Mouse (Mus musculus) WW6 (cell line): ENCODE measurements around the gene Ucma.
A peak's percentile ranks its signal among the peaks of the same experiment; 100 is the strongest.

Source experiments
- DNase-seq: peaks from one replicate; pipeline ENCODE4 v3.0.0-alpha.2; 2013; ENCODE audit warnings: low read depth, low spot score

The Ucma gene

DNA sequence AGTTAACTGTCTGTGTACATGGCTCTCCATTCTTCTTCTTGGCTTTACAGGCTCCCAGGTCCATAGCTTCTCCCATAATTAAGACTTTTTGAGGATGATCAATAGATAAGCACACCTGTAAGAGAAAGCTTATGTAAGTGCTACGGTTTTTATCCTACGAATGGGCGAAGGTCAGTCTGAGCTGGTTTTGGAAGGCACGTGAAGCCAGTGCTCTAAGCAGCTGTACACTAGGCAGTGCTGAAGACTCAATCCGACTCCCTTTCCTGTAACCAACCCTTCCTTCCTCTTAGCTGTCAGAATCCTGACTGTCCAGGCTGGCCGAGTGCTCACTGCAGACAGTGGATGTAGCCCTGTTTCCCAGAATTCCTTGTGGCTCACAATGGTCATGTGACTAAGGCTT lies 25.3 kb downstream of the Ucma start:
- DNase-seq: no peak

DNA sequence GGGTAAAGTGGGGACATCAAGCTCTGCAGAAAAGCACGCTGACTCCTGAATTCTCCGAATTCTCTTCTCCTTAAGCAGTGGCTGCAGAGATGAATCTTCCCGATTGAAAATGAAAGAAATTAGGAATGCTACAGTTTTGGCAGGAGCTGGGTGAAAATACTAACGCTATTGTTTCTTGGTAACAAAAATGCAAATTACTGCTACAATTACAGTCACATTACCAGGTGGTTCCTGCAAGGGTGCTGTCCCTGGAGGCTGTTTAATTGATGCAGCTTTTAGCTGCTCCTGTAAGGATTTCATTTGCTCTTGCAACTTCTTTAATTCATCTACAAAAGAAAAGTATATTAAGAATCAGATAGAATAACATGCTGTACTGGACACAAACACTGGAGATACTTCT lies 31.2 kb downstream of the Ucma start:
- no peak for DNase-seq

DNA sequence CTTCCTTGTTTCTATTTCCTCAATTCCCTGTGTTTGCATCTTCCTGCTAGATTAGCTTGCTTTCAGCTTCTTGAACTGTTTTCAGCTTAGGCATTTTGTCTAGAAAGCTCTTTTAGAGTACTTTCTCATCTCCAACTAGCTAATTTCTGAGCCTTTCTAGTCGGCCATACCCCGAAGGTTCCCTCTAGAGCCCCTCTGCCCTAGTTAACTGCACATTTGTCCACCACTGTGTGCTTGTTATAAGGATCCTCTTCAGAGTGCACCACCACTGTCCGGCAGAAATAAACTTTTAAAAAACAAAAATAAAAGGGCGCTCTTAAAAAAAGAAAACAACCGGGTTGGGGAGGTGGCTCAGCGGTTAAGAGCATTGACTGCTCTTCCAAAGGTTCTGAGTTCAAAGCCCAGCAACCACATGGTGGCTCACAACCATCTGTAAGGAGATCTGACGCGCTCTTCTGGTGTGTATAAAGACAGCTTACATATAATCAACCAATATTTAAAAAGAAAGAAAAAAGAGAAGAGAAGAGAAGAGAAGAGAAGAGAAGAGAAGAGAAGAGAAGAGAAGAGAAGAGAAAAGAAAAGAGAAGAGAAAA lies 36.1 kb downstream of the Ucma start:
- DNase-seq: no peak

DNA sequence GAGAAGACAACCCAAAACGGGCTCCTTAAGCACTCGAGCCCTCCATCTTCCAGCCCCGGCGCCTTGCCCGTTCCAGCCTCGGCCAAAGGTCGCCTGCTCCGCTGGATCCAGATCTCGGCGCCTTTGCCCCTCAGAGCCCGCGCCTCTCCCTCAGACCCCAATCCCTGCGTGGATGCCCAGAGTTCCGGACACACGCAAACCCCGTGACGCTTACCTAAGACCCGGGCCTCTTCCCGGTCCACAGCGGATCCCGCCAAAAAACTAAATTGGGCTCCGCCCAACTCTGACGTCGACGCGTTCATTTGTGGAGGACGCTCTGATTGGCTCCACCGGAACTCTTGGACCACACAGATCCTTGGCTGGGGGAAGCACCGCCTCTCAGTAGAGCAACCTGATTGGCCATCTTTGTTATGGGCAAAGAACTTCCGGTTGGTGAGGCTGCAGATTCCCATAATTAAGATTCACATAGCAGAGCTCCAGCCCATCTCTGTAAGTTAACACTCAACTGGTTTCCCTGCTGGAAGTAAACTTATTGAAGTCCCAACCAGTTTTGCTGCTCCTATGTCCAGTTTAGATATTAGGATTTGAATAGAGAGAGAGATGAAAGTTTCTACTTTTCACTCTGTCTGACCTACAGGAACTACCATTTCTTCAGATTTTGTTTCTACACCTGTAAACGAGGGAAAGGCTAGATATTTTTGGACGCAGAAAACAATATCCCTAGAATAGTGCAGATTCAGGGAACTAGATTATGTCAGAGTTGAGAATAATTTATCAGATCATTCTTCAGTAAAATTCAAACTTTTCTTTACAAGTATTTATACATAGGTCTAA lies 36.8 kb downstream of the Ucma start, which contains the start of gene Mcm10:
Gene Mcm10 (minus strand): TSS at position 301 of the 834 bp plus-strand sequence.
- DNase-seq: peak; percentile 86

DNA sequence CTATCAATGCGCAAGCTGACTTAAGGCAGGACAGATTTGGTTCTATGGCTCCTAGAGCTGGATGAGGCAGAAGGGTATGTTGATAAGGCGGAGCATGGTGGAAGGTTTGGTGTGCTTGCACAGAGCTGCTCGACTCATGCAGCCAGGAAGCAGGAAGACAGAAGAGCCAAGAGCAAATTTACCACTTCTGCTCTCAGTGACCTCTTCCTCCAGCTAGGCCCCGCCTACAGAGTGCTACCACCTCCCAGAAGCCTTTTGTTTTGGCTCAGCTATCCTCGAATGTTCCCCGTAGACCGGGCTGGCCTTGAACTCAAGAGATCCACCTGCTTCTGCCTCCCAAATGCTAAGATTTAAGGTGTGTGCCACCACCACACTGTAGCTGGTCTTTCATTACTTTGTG lies 38.7 kb downstream of the Ucma start:
- peak; percentile 22 for DNase-seq

DNA sequence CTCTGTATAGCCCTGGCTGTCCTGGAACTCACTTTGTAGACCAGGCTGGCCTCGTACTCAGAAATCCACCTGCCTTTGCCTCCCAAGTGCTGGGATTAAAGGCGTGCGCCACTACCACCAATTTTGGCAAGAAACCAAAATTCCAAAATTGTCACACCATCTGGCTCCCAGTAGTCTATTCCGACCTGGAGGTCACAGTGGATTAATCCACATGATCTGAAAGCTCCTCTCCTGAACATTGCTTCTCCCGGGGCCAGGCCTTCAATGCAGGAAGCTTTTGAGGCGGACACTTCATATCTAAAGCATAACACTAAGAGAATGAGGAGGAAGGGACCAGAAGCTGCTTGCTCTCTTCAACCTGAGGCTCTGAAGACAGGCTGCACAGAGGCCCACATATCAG lies 39.6 kb downstream of the Ucma start:
- no peak for DNase-seq

DNA sequence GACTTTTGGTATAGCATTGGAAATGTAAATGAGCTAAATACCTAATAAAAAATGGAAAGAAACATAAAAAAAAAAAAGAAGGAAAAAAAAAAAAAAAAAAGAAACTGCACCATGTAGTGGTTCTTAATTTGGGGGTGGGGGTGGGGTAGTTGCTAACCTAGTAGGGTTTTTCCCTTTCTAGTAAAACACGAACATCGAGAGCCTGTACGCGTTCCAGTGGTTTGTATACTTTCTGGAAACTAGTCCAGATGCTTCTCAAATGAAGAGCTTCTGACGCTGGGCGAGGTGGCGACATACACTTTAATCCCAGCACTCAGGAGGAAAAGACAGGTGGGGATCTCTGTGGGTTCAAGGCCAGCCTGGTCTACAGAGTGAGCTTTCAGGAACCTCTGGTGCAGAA lies 41.0 kb downstream of the Ucma start:
- no peak for DNase-seq

DNA sequence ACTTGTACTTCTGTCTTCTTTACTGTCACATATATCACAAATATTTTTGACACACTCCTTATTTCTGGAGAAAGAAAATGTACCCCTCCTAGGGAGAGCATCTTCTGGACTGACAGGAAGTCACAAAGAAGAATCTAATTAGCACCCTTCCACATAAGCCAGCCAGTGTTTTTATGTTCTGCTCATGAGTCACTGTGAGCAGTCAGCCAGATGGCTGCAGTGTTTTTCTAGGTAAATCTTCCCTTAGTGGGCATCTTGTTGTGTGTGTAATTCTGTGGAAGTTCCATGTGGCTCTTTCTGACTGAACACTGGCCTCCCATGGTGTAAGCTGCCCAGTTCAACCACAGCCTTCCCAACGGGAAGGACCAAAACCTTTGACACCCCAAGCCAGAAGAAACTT lies 43.8 kb downstream of the Ucma start:
- no peak for DNase-seq

DNA sequence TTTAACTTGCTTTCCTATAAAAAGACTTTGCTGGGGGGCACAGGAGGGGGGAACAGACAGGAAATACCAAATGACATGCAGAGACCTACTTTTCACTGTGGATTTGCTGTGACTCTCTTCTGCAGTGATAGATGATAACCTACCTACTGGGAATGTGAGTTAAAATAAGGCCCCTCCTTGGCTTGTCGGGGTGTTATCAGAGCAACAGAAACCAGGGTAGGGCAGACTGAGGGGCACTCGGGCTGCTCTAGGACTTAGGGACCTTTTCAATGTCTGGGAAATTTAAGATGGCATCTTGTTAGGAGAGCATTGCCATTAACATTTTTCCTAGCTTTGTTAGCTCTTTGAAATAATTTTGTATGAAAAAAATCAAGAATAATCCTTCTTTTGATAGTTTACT lies 47.4 kb downstream of the Ucma start:
- DNase-seq: no peak

DNA sequence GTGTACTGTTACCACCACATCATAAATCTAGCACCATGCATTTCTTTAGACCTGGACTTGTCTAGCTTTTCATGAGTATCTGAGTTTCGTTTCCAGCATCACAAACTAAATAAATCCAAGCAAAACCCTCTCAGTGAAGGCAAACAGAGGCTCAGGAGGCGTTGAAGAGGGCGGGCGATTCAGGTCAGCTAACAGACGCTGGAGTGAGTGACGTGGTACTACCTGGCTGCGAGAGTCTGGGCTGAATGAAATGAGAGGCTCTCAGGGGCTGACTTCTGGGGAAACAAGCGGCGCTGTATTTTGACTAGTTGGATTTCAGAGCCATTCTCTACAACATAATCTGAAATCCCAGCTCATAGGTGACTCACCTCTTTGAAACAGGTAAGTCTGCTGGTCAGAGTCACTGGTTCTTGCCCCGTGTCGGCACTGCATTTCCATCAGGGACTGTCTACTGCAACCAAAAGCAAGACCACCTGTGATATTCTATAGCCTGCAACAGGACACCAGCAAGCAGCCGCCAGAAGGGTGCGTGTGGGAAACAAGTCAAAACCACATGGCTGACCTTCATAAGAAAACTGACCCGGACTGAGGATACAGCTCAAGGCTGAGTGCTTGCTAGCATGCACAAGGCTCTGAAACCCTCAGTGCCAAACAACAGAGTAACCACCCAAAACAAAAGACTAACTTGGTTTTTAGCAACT lies 47.9 kb downstream of the Ucma start:
- no peak for DNase-seq

DNA sequence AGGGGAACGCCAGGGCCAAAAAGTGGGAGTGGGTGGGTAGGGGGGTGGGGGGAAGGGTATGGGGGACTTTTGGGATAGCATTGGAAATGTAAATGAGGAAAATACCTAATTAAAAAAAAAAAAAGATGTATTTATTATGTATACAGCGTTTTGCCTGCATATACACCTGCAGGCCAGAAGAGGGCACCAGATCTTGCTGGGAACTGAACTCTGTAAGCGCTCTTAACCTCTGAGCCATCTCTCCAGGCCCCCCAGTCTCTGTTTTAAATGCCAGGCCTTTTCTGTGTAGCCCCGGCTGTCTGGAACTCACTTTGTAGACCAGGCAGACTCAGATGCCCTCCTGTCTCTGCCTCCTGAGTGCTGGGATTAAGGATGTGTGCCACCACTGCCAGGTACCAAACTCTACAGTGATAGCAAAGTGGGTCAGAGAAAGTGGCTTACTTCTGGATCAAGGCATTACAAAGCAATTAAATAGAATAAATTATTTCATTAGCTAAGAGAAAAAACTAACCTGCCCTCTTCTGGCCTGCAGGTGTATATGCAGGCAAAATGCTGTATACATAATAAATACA lies 49.3 kb downstream of the Ucma start:
- no peak for DNase-seq

DNA sequence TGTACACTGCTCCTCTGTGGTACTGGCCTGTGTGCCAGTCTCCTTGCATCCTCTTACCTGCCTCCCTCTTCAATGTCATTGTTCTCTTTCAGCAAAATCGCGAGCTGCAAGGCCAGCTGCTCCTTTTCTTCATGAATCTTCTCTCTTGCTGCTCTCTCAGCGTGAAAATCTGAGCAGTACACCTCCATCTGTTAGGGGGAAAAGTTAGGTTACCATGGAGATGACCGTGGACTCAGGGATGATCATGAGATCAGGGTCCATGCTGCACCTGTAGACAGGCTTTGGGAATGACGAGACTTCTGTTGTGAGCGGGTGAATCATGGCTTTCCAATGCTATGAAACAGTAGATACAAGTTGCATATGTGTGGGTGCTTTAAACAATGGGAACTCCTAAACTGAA lies 51.1 kb downstream of the Ucma start:
- DNase-seq: no peak

DNA sequence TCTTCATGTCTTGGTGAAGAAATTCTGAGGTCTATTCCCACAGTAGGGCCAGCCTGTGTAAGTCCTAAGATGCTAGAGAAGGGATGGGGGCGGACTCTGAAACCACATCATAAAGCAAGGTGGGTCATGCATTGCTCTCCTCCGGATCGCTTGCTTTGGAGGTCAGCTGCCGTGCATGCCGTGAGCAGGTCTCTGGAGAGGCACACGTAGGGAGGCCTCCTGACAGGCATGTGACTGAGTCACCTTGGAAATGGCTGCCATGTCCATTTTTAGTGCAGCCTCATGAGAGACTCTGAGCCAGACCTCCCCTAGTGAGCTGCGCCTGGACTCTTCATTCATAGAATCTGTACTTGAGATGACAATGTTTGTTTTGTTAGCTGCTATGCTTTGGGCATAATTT lies 52.1 kb downstream of the Ucma start:
- no peak for DNase-seq

DNA sequence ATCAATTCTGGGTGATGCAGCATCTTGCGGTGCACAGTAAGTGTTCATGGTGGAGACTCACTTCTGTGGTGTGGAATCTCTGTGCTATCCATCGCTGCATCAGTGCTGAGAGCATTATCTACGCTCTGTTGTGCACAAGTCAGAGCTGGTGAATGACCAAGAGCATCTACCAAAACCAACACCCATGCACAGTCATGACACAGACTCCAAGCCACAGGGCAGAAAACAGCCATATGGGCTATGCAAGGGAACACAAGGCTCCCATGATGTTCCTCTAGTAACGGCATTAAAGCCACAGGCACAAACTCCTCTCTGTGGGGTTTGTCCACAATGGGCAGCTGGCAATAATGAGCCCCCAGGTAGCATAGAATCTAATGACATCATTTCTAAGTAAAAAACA lies 53.9 kb downstream of the Ucma start:
- no peak for DNase-seq

DNA sequence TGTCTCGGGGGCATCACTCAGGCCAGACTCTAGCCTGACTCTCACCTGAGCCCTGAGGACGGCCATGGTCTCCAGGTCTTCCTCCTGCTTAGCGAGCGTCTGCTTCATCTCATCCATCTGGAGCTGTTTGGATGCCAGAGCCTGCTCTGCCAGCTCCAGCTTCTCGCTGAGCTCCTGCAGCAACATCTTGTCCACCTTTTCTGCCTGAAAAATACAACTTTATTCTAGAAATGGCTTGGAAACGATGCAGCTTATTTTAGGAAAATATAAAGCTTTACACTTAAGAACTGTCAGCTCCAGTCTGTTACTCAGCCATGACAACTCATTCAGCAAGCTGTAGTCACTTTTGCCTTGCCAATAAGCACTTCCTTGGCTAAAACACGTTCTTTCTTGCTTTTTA lies 55.3 kb downstream of the Ucma start:
- DNase-seq: no peak

DNA sequence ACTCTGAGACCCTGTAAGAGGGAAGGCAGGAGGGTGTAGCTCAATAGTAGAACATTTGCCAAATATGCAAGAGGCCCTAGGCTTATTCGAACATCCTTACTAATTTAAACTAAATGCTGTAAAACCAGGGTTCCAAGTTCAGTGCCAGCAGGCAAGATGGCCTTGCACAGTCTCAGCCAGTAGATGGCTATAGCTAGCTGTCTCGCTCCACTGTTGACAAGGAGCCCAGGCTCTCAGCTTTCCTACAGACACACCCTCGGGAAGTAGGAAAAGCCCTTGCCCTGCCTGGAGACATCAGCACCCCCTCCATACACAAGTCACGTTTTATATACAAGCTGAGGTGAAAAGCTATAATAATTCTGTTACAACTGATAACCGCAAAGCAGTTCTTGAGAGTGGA lies 56.7 kb downstream of the Ucma start:
- no peak for DNase-seq

DNA sequence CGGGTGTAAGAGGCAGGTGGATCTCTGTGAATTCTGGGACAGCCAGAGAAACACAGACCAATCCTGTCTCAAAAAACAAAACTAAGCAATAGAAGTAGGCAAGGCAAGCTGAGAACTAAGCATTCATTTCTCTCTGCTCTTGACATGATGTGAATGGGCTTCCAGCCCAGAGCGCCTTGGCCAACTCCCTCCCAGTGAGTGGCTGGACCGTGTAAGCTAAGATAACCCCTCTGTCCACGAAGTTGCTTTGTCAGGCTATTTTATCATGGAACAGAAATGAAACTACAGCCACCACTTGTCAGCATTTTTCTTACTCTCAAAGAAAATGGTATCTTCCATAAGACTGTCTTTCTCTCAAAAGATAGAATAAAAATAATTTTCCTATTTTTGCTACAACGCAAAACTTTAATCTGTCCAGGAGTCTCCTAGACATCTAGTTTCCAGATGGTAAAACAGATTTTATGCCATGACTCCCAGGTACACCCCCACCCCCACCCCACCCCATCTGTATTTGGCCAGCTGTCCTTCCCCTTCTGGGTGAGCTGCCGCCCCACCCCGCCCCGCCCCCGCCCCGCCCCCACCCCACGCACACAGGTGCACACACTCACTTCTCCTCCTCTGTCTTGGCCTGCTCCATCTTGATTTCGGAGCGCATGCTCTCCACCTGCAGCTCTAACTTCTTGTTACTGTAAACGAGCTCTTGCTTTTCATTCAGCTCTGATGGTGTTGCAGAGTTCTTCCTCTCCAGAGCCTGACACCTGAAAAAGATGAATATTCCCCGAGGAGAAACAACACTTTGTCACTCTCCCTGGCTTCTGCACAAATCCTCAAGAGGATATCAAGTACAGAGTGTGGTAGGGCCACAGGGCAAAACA lies 57.9 kb downstream of the Ucma start:
- DNase-seq: no peak

DNA sequence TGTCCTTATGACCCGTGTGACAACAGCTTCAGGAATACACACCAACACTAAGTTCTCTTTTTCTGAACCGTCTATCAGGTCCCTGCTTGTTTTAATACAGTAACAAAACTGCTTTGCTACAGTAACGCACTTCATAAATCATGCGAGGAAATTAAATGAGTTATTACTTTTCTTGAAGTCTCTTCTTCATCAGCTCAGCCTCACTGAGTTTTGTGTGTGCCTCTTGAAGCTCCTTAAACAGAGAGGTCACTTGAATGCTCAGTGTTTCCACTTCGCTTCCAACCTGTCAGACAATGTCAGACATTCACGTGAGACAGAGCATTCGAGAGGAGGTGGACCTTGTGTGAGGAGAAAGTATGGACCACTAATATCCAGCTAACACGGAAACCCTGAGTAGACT lies 58.9 kb downstream of the Ucma start:
- no peak for DNase-seq

DNA sequence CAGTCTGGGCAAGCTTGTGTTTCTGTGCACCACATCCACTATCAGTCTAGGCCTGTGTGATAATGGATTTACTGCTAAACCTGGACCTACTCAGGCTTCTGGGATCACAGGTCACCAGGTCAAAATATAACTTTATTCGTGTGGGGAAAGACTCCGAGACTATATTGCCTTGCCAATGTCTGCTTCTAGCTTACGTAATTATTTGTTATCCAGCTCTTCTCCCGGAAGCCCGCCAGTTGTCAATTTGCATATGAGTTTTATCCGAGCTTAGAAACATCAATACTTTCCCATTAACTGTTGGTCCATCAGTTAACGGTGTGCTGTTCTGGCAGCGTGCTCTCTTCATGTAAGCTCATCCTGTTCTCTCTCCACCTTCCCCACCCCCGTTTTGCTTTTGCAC lies 59.3 kb downstream of the Ucma start:
- no peak for DNase-seq
